14 mouse cellular contexts compared by ENCODE assay signal in the genomic region with DNA sequence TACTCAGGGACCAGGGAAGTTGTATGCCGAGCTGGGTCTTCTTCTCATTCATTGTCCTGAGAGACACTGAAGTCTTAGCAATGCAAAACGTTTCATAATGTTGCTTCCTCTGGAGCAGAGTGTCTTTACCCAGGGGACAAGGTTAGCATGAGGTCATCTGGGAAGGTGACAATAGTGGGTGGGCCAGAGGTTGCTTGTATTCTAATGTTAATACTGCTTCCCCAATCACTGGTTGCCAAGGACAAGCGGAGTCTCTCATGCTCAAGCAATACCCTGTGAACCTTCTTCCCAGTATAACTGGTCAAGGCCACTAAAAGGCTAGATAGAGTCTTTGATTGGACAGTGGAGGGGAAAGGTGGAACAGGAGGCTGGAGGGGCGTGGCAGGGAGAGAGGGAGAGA.
"Had no signal": no experiment of that assay in that cellular context is flagged by ENCODE, and none has a peak within 500 bp of the region (broad histone marks: within the 10 kb centered on the region; RNA-seq: fewer than 3 reads in every experiment).

No protein-coding gene starts in this region.

- ATAC-seq: midbrain, embryonic 16.5 days had no signal

- H3K27ac ChIP-seq: midbrain, embryonic 10.5 days; midbrain, embryonic 12.5 days; neural tube, embryonic 12.5 days had no signal

- H3K27me3 ChIP-seq: midbrain, embryonic 12.5 days; neural tube, embryonic 12.5 days had no signal

- H3K4me3 ChIP-seq: midbrain, embryonic 10.5 days; midbrain, embryonic 12.5 days; neural tube, embryonic 12.5 days had no signal

- DNase-seq: lung, adult 18-20 months; lung, embryonic 14.5 days; lung, postnatal 10 days; lung, postnatal 4 days; midbrain, embryonic 14.5 days; right cerebral cortex, postnatal 14 days; spleen, adult 18-20 months; thymus, adult 18-20 months; thymus, postnatal 14 days; thymus, postnatal 4 days had no signal

- H3K36me3 ChIP-seq: midbrain, embryonic 10.5 days; midbrain, embryonic 12.5 days; neural tube, embryonic 12.5 days had no signal

- H3K9me3 ChIP-seq: midbrain, embryonic 10.5 days; midbrain, embryonic 12.5 days; neural tube, embryonic 12.5 days had no signal

- H3K9ac ChIP-seq: lung, embryonic 14.5 days; midbrain, embryonic 12.5 days; neural tube, embryonic 12.5 days had no signal

- H3K4me2 ChIP-seq: lung, embryonic 14.5 days; midbrain, embryonic 12.5 days; neural tube, embryonic 12.5 days had no signal
